12 mouse cellular contexts compared by ENCODE assay signal in the genomic region with DNA sequence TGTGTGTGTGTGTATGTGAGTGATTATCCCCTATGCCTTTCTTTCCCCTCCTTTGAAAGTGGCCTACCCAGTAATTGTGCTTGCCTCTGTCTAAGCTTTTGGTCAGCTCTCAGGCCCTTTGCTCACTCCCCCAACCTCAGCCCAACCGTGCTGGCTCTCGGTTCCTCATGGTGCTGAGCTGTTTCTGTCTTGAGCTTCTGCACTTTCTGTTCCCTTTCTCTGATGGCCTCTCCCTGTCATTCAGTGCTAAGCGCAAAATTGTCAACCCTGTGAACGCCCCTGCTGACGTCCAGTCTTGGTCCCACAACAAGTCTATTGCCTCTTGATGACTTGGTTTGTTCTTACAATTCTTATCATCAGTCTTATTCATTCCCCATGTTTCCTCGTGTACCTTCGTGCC. TPM values are rescaled to one million over a fixed set of nuclear protein-coding genes. Genes with fewer than 3 reads are reported as not detected.
DNase-seq lines count a peak whose midpoint lies in the region; ATAC-seq and TF ChIP-seq lines count a peak whose summit lies in the region.
"Had no signal": no experiment of that assay in that cellular context is flagged by ENCODE, and none has a peak within 500 bp of the region (broad histone marks: within the 10 kb centered on the region; RNA-seq: fewer than 3 reads in every experiment).

No protein-coding gene starts in this region.

- DNase-seq in layer of hippocampus, adult 9-11 months = peak; percentile 26
- DNase-seq in layer of hippocampus, adult 2 months (ENCODE audit: low spot score in 2 of 2) = no peak
- DNase-seq in spleen, postnatal 36 days (ENCODE audit: low spot score in 2 of 2) = peak; percentile 74 to 77
- no peak for DNase-seq in adrenal gland, postnatal 14 days
- no peak for DNase-seq in adrenal gland, adult 2 months
- DNase-seq: cerebellum, postnatal 14 days; gastrocnemius, postnatal 25 days; kidney, postnatal 14 days; liver, embryonic 13.5 days had no signal

- ATAC-seq in common myeloid progenitor, adult 5-6 weeks (replicated peaks; ENCODE audit: low read depth, poor library complexity, severe bottlenecking) = peak; percentile 88
- ATAC-seq in megakaryocyte progenitor cell, adult 5-6 weeks (replicated peaks; ENCODE audit: poor library complexity) = peak; percentile 94
- ATAC-seq: midbrain, embryonic 15.5 days had no signal

- no peak overlapping the region for H3K4me3 ChIP-seq in layer of hippocampus, adult 2 months
- H3K4me3 ChIP-seq: liver, embryonic 13.5 days; midbrain, embryonic 15.5 days had no signal

- no peak for TF ChIP-seq CTCF in layer of hippocampus, adult 2 months (conservative IDR thresholded peaks at IDR 0.05)

- H3K27ac ChIP-seq in layer of hippocampus, adult 2 months = no peak overlapping the region
- H3K27ac ChIP-seq: liver, embryonic 13.5 days; midbrain, embryonic 15.5 days had no signal

RNA-seq across cellular contexts. Expression of gene Hivep2, which starts 19.4 kb away (rescaled TPM):
- 100 to 1,000 TPM; 203 to 210 TPM for total RNA-seq in layer of hippocampus, adult 2 months (2021)
- total RNA-seq in common myeloid progenitor, adult 5-6 weeks (2017) = 1.5 and 1.8 TPM in 2 replicates
- 1.2 and 2.0 TPM in 2 replicates for total RNA-seq in megakaryocyte progenitor cell, adult 5-6 weeks (2015)
- 0.57 and 1.6 TPM in 2 replicates for total RNA-seq in megakaryocyte progenitor cell, adult 5-6 weeks (2017)
- total RNA-seq in adrenal gland, postnatal 14 days (2021) = 27.2 and 31.2 TPM in 2 replicates
- 10 to 100 TPM; 27.9 to 46.0 TPM for total RNA-seq in adrenal gland, adult 2 months (2021)
- 4.8 and 5.5 TPM in 2 replicates for polyA plus RNA-seq in adrenal gland, adult 2 months (2012; rRNA removed)

Comparison
In these comparisons a context has a peak if more than half of its experiments do, and no peak if none do; other contexts are left out.
1. DNase-seq: peak in layer of hippocampus, adult 9-11 months (single experiment) and spleen, postnatal 36 days (2 of 2); none in layer of hippocampus, adult 2 months (0 of 2), adrenal gland, postnatal 14 days (single experiment) and adrenal gland, adult 2 months (single experiment).